11 mouse cellular contexts compared by ENCODE assay signal in genomic region chr7:28780857-28781256, GRCm38 (mm10). TPM values are rescaled to one million over a fixed set of nuclear protein-coding genes. Genes with fewer than 3 reads are reported as not detected.
DNase-seq lines count a peak whose midpoint lies in the region; ATAC-seq and TF ChIP-seq lines count a peak whose summit lies in the region.
"Had no signal": no experiment of that assay in that cellular context is flagged by ENCODE, and none has a peak within 500 bp of the region (broad histone marks: within the 10 kb centered on the region; RNA-seq: fewer than 3 reads in every experiment).

No protein-coding gene starts in this region.

- H3K36me3 ChIP-seq in lung, embryonic 14.5 days (ENCODE audit: insufficient read depth): peaks cover 10% of the 10 kb centered on the region; the same call in 1 of the 2 replicates

- H3K4me3 ChIP-seq in lung, embryonic 14.5 days (ENCODE audit: low read depth, low read length): no peak overlapping the region

- H3K9ac ChIP-seq in lung, embryonic 14.5 days: no peak overlapping the region

- H3K4me2 ChIP-seq in lung, embryonic 14.5 days: no peak overlapping the region

- H3K27me3 ChIP-seq in lung, embryonic 14.5 days (ENCODE audit: insufficient read depth, low read length): no peaks in the 10 kb centered on the region
- H3K27me3 ChIP-seq: Patski had no signal

- no peak for ATAC-seq in lung, embryonic 14.5 days (ENCODE audit: insufficient read depth)
- ATAC-seq: Patski had no signal

- no peaks in the 10 kb centered on the region for H3K4me1 ChIP-seq in lung, embryonic 14.5 days (ENCODE audit: insufficient read depth)

- H3K9me3 ChIP-seq in lung, embryonic 14.5 days (ENCODE audit: low read depth, low read length): no peaks in the 10 kb centered on the region

- peak; percentile 54 for DNase-seq in gastrocnemius, postnatal 14 days
- no peak for DNase-seq in gastrocnemius, postnatal 10 days
- DNase-seq in lung, embryonic 14.5 days: peak; percentile 30
- no peak for DNase-seq in lung, postnatal 10 days
- DNase-seq in brain, adult 2 months (ENCODE audit: low read depth, low spot score): peak; percentile 82
- peak; percentile 55 for DNase-seq in retina, postnatal 1 day
- DNase-seq in layer of hippocampus, adult 18-20 months (ENCODE audit: low spot score in 2 of 2): no peak
- DNase-seq in gastrocnemius, postnatal 4 days (ENCODE audit: low spot score in 2 of 2): no peak
- DNase-seq: layer of hippocampus, postnatal 36 days had no signal

- no peak for TF ChIP-seq CTCF in lung, embryonic 14.5 days (IDR thresholded peaks at IDR 0.05; ENCODE audit: low read depth)

- WGBS in lung, embryonic 14.5 days: 71% methylated on average over 7 of the region's 7 CpGs

- no peak overlapping the region for H3K27ac ChIP-seq in lung, embryonic 14.5 days (ENCODE audit: low read depth)

- intact Hi-C loops in gastrocnemius, postnatal 14 days (cut with DNase I; ENCODE audit: low total_unique reads): no loop called here

RNA-seq across cellular contexts. Expression of gene Rinl, which starts 7.9 kb away (rescaled TPM):
- 1 to 10 TPM in 1 of 2 experiments, under 1 TPM in 1; 0.80 to 1.3 TPM for total RNA-seq in gastrocnemius, postnatal 14 days (2021)
- total RNA-seq in gastrocnemius, postnatal 10 days (2021): 1 to 10 TPM in 1 of 2 experiments, under 1 TPM in 1; 0.63 to 1.7 TPM
- polyA plus RNA-seq in lung, embryonic 14.5 days (2014; fragmentation: Nextera tagmentation; extraction: Ambion mirVana): 6.8 and 6.9 TPM in 2 replicates
- total RNA-seq in layer of hippocampus, adult 18-20 months (2021): 1 to 10 TPM; 2.4 to 3.0 TPM
- 1 to 10 TPM; 1.7 to 1.8 TPM for total RNA-seq in gastrocnemius, postnatal 4 days (2021)

RNA-seq across cellular contexts. Expression of gene Nfkbib, which starts 13.5 kb away (rescaled TPM):
- 10 to 100 TPM; 21.2 to 21.3 TPM for total RNA-seq in gastrocnemius, postnatal 14 days (2021)
- total RNA-seq in gastrocnemius, postnatal 10 days (2021): 10 to 100 TPM; 17.4 to 18.2 TPM
- polyA plus RNA-seq in lung, embryonic 14.5 days (2014; fragmentation: Nextera tagmentation; extraction: Ambion mirVana): 31.8 and 37.4 TPM in 2 replicates
- 10 to 100 TPM; 29.0 to 29.2 TPM for total RNA-seq in layer of hippocampus, adult 18-20 months (2021)
- 10 to 100 TPM; 17.3 to 20.0 TPM for total RNA-seq in gastrocnemius, postnatal 4 days (2021)

RNA-seq across cellular contexts. Expression of gene Sirt2, which starts 14.3 kb away (rescaled TPM):
- 10 to 100 TPM; 77.2 to 77.5 TPM for total RNA-seq in gastrocnemius, postnatal 14 days (2021)
- 10 to 100 TPM; 78.5 to 80.4 TPM for total RNA-seq in gastrocnemius, postnatal 10 days (2021)
- 54.0 and 59.6 TPM in 2 replicates for polyA plus RNA-seq in lung, embryonic 14.5 days (2014; fragmentation: Nextera tagmentation; extraction: Ambion mirVana)
- total RNA-seq in layer of hippocampus, adult 18-20 months (2021): 100 to 1,000 TPM; 125 to 129 TPM
- 10 to 100 TPM; 82.3 to 83.2 TPM for total RNA-seq in gastrocnemius, postnatal 4 days (2021)

RNA-seq across cellular contexts. Expression of gene Ccer2, which starts 24.9 kb away (rescaled TPM):
- not detected for total RNA-seq in gastrocnemius, postnatal 14 days (2021)
- total RNA-seq in gastrocnemius, postnatal 10 days (2021): not detected
- polyA plus RNA-seq in lung, embryonic 14.5 days (2014; fragmentation: Nextera tagmentation; extraction: Ambion mirVana): not detected in 2 replicates
- total RNA-seq in layer of hippocampus, adult 18-20 months (2021): under 1 TPM; 0.30 to 0.63 TPM
- total RNA-seq in gastrocnemius, postnatal 4 days (2021): not detected
- total RNA-seq: heart, adult 8-10 months had no signal
- polyA plus RNA-seq: Patski had no signal

RNA-seq across cellular contexts. Expression of gene Hnrnpl, which starts 27.5 kb away (rescaled TPM):
- 100 to 1,000 TPM; 158 to 189 TPM for total RNA-seq in gastrocnemius, postnatal 14 days (2021)
- total RNA-seq in gastrocnemius, postnatal 10 days (2021): 100 to 1,000 TPM; 244 to 291 TPM
- 254 and 255 TPM in 2 replicates for polyA plus RNA-seq in lung, embryonic 14.5 days (2014; fragmentation: Nextera tagmentation; extraction: Ambion mirVana)
- total RNA-seq in layer of hippocampus, adult 18-20 months (2021): 100 to 1,000 TPM; 407 to 414 TPM
- 100 to 1,000 TPM; 369 to 382 TPM for total RNA-seq in gastrocnemius, postnatal 4 days (2021)

Comparison
In these comparisons a context has a peak if more than half of its experiments do, and no peak if none do; other contexts are left out.
1. DNase-seq: peak in gastrocnemius, postnatal 14 days (single experiment), lung, embryonic 14.5 days (single experiment), brain, adult 2 months (single experiment) and retina, postnatal 1 day (single experiment); none in gastrocnemius, postnatal 10 days (single experiment), lung, postnatal 10 days (single experiment), layer of hippocampus, adult 18-20 months (0 of 2) and gastrocnemius, postnatal 4 days (0 of 2).